Mouse (Mus musculus): ENCODE measurements around the gene AC170998.1. TPM values are rescaled to one million over a fixed set of nuclear protein-coding genes. Genes with fewer than 3 reads are reported as not detected.

The AC170998.1 gene
- 1.0 and 1.1 TPM in 2 replicates for polyA plus RNA-seq (2015; fragmentation: Nextera tagmentation; extraction: Ambion mirVana)

GRCm38 (mm10) chr17:28725783-28726182 is at the start of gene AC170998.1:
TSS of gene AC170998.1 (plus strand) at chr17:28726083.
- Histone ChIP-seq H3K4me2 (no peak within 1 kb of the TSS), H3K36me3 (replicated peaks) (peaks cover 97% of the 10 kb centered on the region), H3K4me3 (replicated peaks) (no peak within 1 kb of the TSS), H3K27ac (replicated peaks) (no peak within 1 kb of the TSS), H3K4me1 (replicated peaks) (0 out of 2 replicates have a peak, but pooled peaks cover 3% of the 10 kb centered on the region), H3K9me3 (replicated peaks) (no peaks in the 10 kb centered on the region), H3K27me3 (no peaks in the 10 kb centered on the region), H3K9ac (no peak within 1 kb of the TSS)
- 75% methylated on average over 4 of the region's 4 CpGs for WGBS (ENCODE audit: insufficient replicate concordance)
- ATAC-seq (ENCODE audit: insufficient read depth) = no peak

- H3K27ac ChIP-seq (replicated peaks) = peak overlapping the region; percentile 76
- 0 out of 2 replicates have a peak overlapping the region, but pooled peaks have one; percentile 7 for H3K4me2 ChIP-seq
- no peaks in the 10 kb centered on the region for H3K36me3 ChIP-seq (replicated peaks)
- no peaks in the 10 kb centered on the region for H3K9me3 ChIP-seq (replicated peaks)
- no peak overlapping the region for H3K9ac ChIP-seq
- peak; percentile 74 for ATAC-seq (ENCODE audit: insufficient read depth)
- 72% methylated on average over 13 of the region's 13 CpGs for WGBS (ENCODE audit: insufficient replicate concordance)
- H3K4me1 ChIP-seq (replicated peaks) = peaks cover 25% of the 10 kb centered on the region
- H3K4me3 ChIP-seq (replicated peaks) = no peak overlapping the region
- no peaks in the 10 kb centered on the region for H3K27me3 ChIP-seq
Measured at GRCm38 (mm10) chr17:28682311-28683084, 43.4 kb upstream of the AC170998.1 start.

DNA sequence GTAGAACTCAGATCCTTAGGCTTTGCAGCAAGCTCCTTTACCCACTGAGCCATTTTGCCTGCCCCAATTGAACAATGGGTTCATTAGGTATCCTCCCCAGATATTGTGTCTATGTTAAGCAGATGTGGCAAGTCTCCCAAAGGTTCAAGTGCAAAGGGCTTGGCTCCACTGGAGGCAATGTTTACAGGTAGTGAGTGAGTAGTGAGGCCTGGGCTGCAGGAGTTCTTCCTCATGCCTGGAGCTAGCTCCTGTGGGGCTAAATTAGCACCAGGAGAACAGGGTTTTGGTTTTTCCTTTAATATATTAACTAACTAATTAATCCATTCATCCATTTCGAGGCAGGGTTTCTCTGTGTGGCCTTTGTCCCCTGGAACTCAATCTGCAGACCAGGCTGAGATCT is 42.3 kb upstream of the AC170998.1 start:
- Histone ChIP-seq H3K9me3 (replicated peaks) (no peaks in the 10 kb centered on the region), H3K27me3 (no peaks in the 10 kb centered on the region), H3K4me3 (replicated peaks) (no peak overlapping the region), H3K4me2 (no peak overlapping the region), H3K9ac (no peak overlapping the region), H3K36me3 (replicated peaks) (no peaks in the 10 kb centered on the region), H3K4me1 (replicated peaks) (peaks cover 31% of the 10 kb centered on the region), H3K27ac (replicated peaks) (peak overlapping the region; percentile 76)
- ATAC-seq (ENCODE audit: insufficient read depth) = no peak
- 44% methylated on average over 1 of the region's 1 CpGs for WGBS (ENCODE audit: insufficient replicate concordance)

DNA sequence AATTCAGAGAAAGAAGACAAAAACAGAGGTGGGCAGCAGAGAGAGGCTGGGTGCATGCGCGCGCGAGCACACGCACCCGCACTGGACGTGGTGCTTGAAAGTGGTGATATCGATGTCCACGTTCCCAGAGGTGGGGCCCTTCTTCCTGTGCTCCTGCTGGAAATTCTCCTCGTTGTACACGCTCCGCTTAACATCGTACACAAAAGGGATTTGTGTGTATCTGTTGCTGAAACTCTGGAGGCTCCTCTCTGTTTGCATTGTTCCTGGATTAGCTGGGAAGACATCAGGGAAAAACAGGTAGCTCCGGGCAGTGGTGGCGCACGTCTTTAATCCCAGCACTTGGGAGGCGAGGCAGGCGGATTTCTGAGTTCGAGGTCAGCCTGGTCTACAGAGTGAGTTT is 41.3 kb upstream of the AC170998.1 start:
- WGBS (ENCODE audit: insufficient replicate concordance) = 79% methylated on average over 19 of the region's 19 CpGs
- ATAC-seq (ENCODE audit: insufficient read depth) = no peak
- H3K4me3 ChIP-seq (replicated peaks) = no peak overlapping the region
- H3K4me2 ChIP-seq = no peak overlapping the region
- no peaks in the 10 kb centered on the region; the same call in 1 of the 2 replicates for H3K27me3 ChIP-seq
- H3K9me3 ChIP-seq (replicated peaks) = no peaks in the 10 kb centered on the region
- H3K27ac ChIP-seq (replicated peaks) = no peak overlapping the region
- no peak overlapping the region for H3K9ac ChIP-seq
- no peaks in the 10 kb centered on the region for H3K36me3 ChIP-seq (replicated peaks)
- peaks cover 38% of the 10 kb centered on the region for H3K4me1 ChIP-seq (replicated peaks)

- H3K36me3 ChIP-seq (replicated peaks) = no peaks in the 10 kb centered on the region
- H3K9me3 ChIP-seq (replicated peaks) = no peaks in the 10 kb centered on the region
- ATAC-seq (ENCODE audit: insufficient read depth) = no peak
- WGBS (ENCODE audit: insufficient replicate concordance) = 11% methylated on average over 4 of the region's 4 CpGs
- no peak overlapping the region for H3K9ac ChIP-seq
- H3K4me1 ChIP-seq (replicated peaks) = peaks cover 48% of the 10 kb centered on the region
- H3K27me3 ChIP-seq = no peaks in the 10 kb centered on the region; the same call in 1 of the 2 replicates
- no peak overlapping the region for H3K4me3 ChIP-seq (replicated peaks)
- H3K4me2 ChIP-seq = no peak overlapping the region
- H3K27ac ChIP-seq (replicated peaks) = no peak overlapping the region
Measured at GRCm38 (mm10) chr17:28687354-28687753, 38.5 kb upstream of the AC170998.1 start.

DNA sequence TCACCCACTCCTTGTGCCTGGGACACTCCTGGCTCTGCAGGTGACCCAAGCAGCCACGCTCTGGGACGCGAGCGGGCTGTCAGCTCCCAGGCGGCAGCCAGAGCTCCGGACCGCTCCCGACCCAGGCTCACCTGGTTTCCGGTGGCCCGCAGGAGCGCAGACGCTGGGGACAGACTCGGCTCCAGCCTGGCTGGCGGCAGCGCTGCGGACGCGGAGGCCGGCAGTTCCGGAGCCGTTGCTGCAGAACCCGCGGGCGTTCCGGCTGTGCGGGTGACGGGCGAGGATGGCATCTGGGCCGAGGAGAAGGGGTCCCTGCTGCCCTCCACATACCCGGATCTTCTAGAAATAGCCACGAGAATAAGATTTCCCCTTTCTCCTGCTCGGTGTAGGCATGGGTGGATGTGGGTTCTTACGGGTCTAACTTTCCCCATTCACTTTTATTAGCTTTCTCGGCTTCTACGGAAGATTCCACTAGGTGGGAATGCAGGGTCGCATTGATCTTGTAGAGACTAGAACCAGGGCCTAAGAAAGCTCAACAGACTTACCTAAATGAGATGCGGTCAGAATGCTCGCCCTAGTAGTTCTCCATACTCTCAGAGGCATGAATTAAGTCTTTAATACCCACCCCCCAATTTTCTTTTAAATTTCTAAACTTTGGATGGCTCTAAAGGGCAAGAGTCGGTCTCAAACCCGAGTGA is 36.1 kb upstream of the AC170998.1 start, which contains the start of gene Slc26a8:
Gene Slc26a8 (minus strand): TSS at position 648 of the 698 bp plus-strand sequence.
- H3K4me2 ChIP-seq = peak within 1 kb of the TSS; percentile 90
- no peak for ATAC-seq (ENCODE audit: insufficient read depth)
- peak within 1 kb of the TSS; percentile 98 for H3K4me3 ChIP-seq (replicated peaks)
- H3K9ac ChIP-seq = peak within 1 kb of the TSS; percentile 63
- 6% methylated on average over 40 of the region's 40 CpGs for WGBS (ENCODE audit: insufficient replicate concordance)
- H3K4me1 ChIP-seq (replicated peaks) = peaks cover 55% of the 10 kb centered on the region
- no peaks in the 10 kb centered on the region for H3K9me3 ChIP-seq (replicated peaks)
- H3K27me3 ChIP-seq = no peaks in the 10 kb centered on the region; the same call in 1 of the 2 replicates
- H3K27ac ChIP-seq (replicated peaks) = peak within 1 kb of the TSS; percentile 97
- H3K36me3 ChIP-seq (replicated peaks) = peaks cover 4% of the 10 kb centered on the region; the same call in 1 of the 2 replicates

- peak; percentile 93 for ATAC-seq (ENCODE audit: insufficient read depth)
- peak within 1 kb of the TSS; percentile 96 for H3K9ac ChIP-seq
- no peaks in the 10 kb centered on the region for H3K9me3 ChIP-seq (replicated peaks)
Measured at GRCm38 (mm10) chr17:28690776-28691686, 34.9 kb upstream of the AC170998.1 start, which contains the start of gene Mapk14. TSS of gene Mapk14 (plus strand) at chr17:28691329.

GRCm38 (mm10) chr17:28691687-28692340 is 34.1 kb upstream of the AC170998.1 start:
- Histone ChIP-seq H3K9me3 (replicated peaks) (no peaks in the 10 kb centered on the region), H3K27ac (replicated peaks) (peak overlapping the region; percentile 97), H3K9ac (peak overlapping the region; percentile 96), H3K4me1 (replicated peaks) (peaks cover 67% of the 10 kb centered on the region), H3K4me3 (replicated peaks) (peak overlapping the region; percentile 98), H3K36me3 (replicated peaks) (peaks cover 7% of the 10 kb centered on the region; the same call in 1 of the 2 replicates), H3K27me3 (no peaks in the 10 kb centered on the region; the same call in 1 of the 2 replicates), H3K4me2 (peak overlapping the region; percentile 90)
- peak; percentile 34 for ATAC-seq (ENCODE audit: insufficient read depth)
- under 1% methylated on average over 53 of the region's 53 CpGs for WGBS (ENCODE audit: insufficient replicate concordance)

More at GRCm38 (mm10) chr17:28690776-28691686, 34.9 kb upstream of the AC170998.1 start, which contains the start of gene Mapk14:
- under 1% methylated on average over 85 of the region's 86 CpGs for WGBS (ENCODE audit: insufficient replicate concordance)
- Histone ChIP-seq H3K4me3 (replicated peaks) (peak within 1 kb of the TSS; percentile 98), H3K27me3 (no peaks in the 10 kb centered on the region; the same call in 1 of the 2 replicates), H3K4me2 (peak within 1 kb of the TSS; percentile 90), H3K36me3 (replicated peaks) (peaks cover 7% of the 10 kb centered on the region; the same call in 1 of the 2 replicates), H3K4me1 (replicated peaks) (peaks cover 64% of the 10 kb centered on the region), H3K27ac (replicated peaks) (peak within 1 kb of the TSS; percentile 97)

DNA sequence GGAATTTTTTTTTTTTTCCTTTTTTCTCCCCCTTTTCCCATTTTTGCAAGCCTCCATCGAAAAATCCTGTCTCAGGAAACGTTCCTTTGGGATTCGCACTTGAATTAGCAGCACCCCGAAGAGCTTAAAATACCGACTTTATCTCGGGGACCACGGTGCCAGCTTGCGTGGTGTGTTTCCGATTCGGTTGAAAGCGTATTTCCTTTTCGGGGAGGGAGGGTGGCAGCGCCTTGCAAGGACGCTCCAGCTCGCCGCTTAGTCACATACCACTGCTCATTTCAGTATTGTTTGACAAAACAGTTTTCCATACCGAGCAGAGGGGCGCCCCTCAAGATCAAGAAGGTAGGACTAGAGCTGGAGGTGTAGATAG is 33.6 kb upstream of the AC170998.1 start:
- Histone ChIP-seq H3K27ac (replicated peaks) (peak overlapping the region; percentile 97), H3K36me3 (replicated peaks) (peaks cover 7% of the 10 kb centered on the region; the same call in 1 of the 2 replicates), H3K4me1 (replicated peaks) (peaks cover 67% of the 10 kb centered on the region), H3K4me2 (peak overlapping the region; percentile 90), H3K4me3 (replicated peaks) (peak overlapping the region; percentile 98), H3K27me3 (no peaks in the 10 kb centered on the region; the same call in 1 of the 2 replicates), H3K9me3 (replicated peaks) (no peaks in the 10 kb centered on the region), H3K9ac (peak overlapping the region; percentile 96)
- WGBS (ENCODE audit: insufficient replicate concordance) = under 1% methylated on average over 18 of the region's 18 CpGs
- no peak for ATAC-seq (ENCODE audit: insufficient read depth)

DNA sequence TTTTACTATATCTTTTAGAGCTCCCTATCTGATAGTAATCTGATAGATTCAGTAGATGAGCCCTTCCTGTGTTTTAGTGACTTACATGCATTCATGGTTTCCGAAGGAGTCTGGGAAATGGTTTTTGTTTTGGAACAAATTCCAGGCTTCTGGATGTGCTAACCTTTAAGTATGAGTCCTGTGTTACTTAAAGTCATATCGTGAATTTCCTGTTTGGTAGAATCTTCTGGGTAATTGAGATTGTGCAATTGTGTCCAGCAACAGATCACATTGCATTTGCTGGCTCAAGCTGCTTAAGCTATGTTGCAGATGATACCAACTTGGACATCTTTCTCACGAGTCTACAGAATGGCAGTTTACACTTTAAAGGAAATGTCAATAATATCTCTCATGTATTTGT is 32.8 kb upstream of the AC170998.1 start:
- Histone ChIP-seq H3K9ac (peak overlapping the region; percentile 96), H3K27me3 (no peaks in the 10 kb centered on the region; the same call in 1 of the 2 replicates), H3K9me3 (replicated peaks) (no peaks in the 10 kb centered on the region), H3K4me1 (replicated peaks) (peaks cover 73% of the 10 kb centered on the region), H3K4me3 (replicated peaks) (peak overlapping the region; percentile 98), H3K4me2 (peak overlapping the region; percentile 90), H3K36me3 (replicated peaks) (peaks cover 7% of the 10 kb centered on the region; the same call in 1 of the 2 replicates), H3K27ac (replicated peaks) (peak overlapping the region; percentile 97)
- 9% methylated on average over 3 of the region's 3 CpGs for WGBS (ENCODE audit: insufficient replicate concordance)
- no peak for ATAC-seq (ENCODE audit: insufficient read depth)
